Mouse (Mus musculus) liver, adult 2 months (tissue): Measurements from ENCODE around the gene Fam71f2.

Experiments
- CTCF ChIP-seq: fragments of 200-500 bp; IDR thresholded peaks from 2 replicates; pipeline ENCODE4 v1.5.1; 2011; ENCODE audit warnings: low read depth, low read length, control low read depth
- POLR2A ChIP-seq: fragments of 200-500 bp; IDR thresholded peaks from 2 replicates; pipeline ENCODE4 v1.6.1; 2011; ENCODE audit warnings: low read length, control low read depth; ENCODE audit not compliant: insufficient read depth; ENCODE audit errors: extremely low read depth

DNA sequence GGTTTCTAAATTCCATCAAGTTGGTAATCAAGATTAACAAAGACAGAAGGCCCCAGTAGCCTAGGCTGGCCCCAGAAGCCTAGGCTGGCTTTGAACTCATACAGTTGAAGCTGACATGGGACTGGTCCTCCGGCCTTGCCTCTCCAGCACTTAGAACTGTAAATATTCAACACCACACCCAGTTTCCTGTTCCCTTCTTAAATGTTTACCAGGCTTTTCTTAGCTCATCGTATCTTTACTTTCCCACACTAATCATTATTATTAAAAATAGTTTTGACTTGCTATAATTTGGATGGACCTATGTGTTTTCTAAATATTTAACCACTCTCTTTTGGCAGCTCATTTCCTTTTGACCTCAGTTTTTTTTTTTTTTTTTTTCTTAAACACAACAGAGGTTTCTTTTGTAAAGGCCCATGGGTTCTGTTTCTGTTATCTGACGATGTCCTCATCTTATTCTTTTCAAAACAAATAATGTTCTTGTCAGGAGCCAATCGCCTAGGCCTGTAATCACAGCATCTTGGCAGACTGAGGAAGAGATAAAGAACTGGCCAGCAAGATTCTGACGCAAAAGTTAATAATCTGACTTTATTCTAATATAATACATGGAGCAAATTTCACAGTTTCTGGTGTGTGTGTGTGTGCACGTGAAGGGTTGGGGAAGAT lies 10.3 kb upstream of the Fam71f2 start:
- TF ChIP-seq CTCF (no peak), POLR2A (no peak)
